Mouse (Mus musculus): ENCODE results near the gene Skiv2l. TPM values are rescaled to one million over a fixed set of nuclear protein-coding genes. Genes with fewer than 3 reads are reported as not detected.

The Skiv2l gene
- total RNA-seq, 2 experiments from 2014 or later: 4.8 to 16.0 TPM

- ATAC-seq (replicated peaks; ENCODE audit: low FRiP score, poor library complexity, severe bottlenecking): no peak
These were observed 31.2 kb upstream of the Skiv2l start for GRCm38 (mm10) chr17:34881166-34881565.

GRCm38 (mm10) chr17:34879336-34879879 lies 29.4 kb upstream of the Skiv2l start, which contains the start of gene Zbtb12:
Gene Zbtb12, plus strand, starts transcription at chr17:34879483.
- ATAC-seq (replicated peaks; ENCODE audit: low FRiP score, poor library complexity, severe bottlenecking): no peak

- ATAC-seq (replicated peaks; ENCODE audit: low FRiP score, poor library complexity, severe bottlenecking): no peak
These were observed 24.3 kb upstream of the Skiv2l start for GRCm38 (mm10) chr17:34874321-34874720.

- ATAC-seq (replicated peaks; ENCODE audit: low FRiP score, poor library complexity, severe bottlenecking): no peak
These were observed 16.0 kb upstream of the Skiv2l start for GRCm38 (mm10) chr17:34865981-34866380.

- ATAC-seq (replicated peaks; ENCODE audit: low FRiP score, poor library complexity, severe bottlenecking): no peak
These were observed 12.5 kb upstream of the Skiv2l start, which contains the start of gene Cfb for GRCm38 (mm10) chr17:34862416-34863081. Gene Cfb, minus strand, starts transcription at chr17:34862518.

GRCm38 (mm10) chr17:34861704-34862415 lies 11.8 kb upstream of the Skiv2l start:
- no peak for ATAC-seq (replicated peaks; ENCODE audit: low FRiP score, poor library complexity, severe bottlenecking)

GRCm38 (mm10) chr17:34860514-34860913 lies 10.5 kb upstream of the Skiv2l start:
- no peak for ATAC-seq (replicated peaks; ENCODE audit: low FRiP score, poor library complexity, severe bottlenecking)

GRCm38 (mm10) chr17:34858670-34859069 lies 8.7 kb upstream of the Skiv2l start:
- no peak for ATAC-seq (replicated peaks; ENCODE audit: low FRiP score, poor library complexity, severe bottlenecking)

- no peak for ATAC-seq (replicated peaks; ENCODE audit: low FRiP score, poor library complexity, severe bottlenecking)
These were observed 5.8 kb upstream of the Skiv2l start for GRCm38 (mm10) chr17:34855825-34856224.

- ATAC-seq (replicated peaks; ENCODE audit: low FRiP score, poor library complexity, severe bottlenecking): no peak
These were observed 4.8 kb upstream of the Skiv2l start for GRCm38 (mm10) chr17:34854761-34855160.

- no peak for ATAC-seq (replicated peaks; ENCODE audit: low FRiP score, poor library complexity, severe bottlenecking)
These were observed 3.5 kb upstream of the Skiv2l start for GRCm38 (mm10) chr17:34853511-34853910.

- peak; percentile 42 for ATAC-seq (replicated peaks; ENCODE audit: low FRiP score, poor library complexity, severe bottlenecking)
These were observed 611 bp upstream of the Skiv2l start for GRCm38 (mm10) chr17:34850517-34851125.

GRCm38 (mm10) chr17:34847615-34848014 lies 2.4 kb downstream of the Skiv2l start:
- ATAC-seq (replicated peaks; ENCODE audit: low FRiP score, poor library complexity, severe bottlenecking): no peak

GRCm38 (mm10) chr17:34847192-34847591 lies 2.8 kb downstream of the Skiv2l start:
- no peak for ATAC-seq (replicated peaks; ENCODE audit: low FRiP score, poor library complexity, severe bottlenecking)

- no peak for ATAC-seq (replicated peaks; ENCODE audit: low FRiP score, poor library complexity, severe bottlenecking)
These were observed 5.1 kb downstream of the Skiv2l start for GRCm38 (mm10) chr17:34844884-34845283.

- ATAC-seq (replicated peaks; ENCODE audit: low FRiP score, poor library complexity, severe bottlenecking): no peak
These were observed 9.2 kb downstream of the Skiv2l start for GRCm38 (mm10) chr17:34840736-34841307.

GRCm38 (mm10) chr17:34838785-34839184 lies 11.2 kb downstream of the Skiv2l start:
- no peak for ATAC-seq (replicated peaks; ENCODE audit: low FRiP score, poor library complexity, severe bottlenecking)

- ATAC-seq (replicated peaks; ENCODE audit: low FRiP score, poor library complexity, severe bottlenecking): peak; percentile 8
These were observed 12.3 kb downstream of the Skiv2l start for GRCm38 (mm10) chr17:34837464-34838324.

- ATAC-seq (replicated peaks; ENCODE audit: low FRiP score, poor library complexity, severe bottlenecking): peak; percentile 94
These were observed 13.2 kb downstream of the Skiv2l start, which contains the start of the genes Stk19 and Dxo for GRCm38 (mm10) chr17:34836856-34837221. Gene Stk19, minus strand, starts transcription at chr17:34836945. Gene Dxo, plus strand, starts transcription at chr17:34837019.
